Mouse (Mus musculus): Measurements from ENCODE around the gene Ice1.

DNA sequence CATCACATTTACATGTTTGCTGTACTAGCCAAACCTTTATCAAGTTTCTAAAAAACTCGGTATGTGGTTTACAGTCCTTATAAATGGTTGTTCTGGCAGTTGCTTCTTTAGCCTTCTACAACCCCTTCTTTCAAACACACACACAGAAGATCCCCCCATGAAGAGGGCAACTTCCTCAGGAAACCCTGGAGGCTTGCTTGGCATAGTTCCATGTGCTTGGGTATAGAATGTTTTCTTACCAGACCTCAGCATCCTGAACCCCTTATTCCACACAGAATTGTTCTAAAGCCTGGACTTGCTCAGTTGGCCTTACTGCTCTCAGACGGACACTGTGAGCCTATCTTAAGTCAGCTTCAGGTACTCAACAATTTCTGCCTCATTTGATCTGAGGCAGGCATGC, 24.6 kb downstream of the Ice1 start:
- TF ChIP-seq ZC3H11A (IDR thresholded peaks at IDR 0.05; ENCODE audit: borderline replicate concordance, low read depth, low read length) = no peak
- no peak for TF ChIP-seq ZNF384 (IDR thresholded peaks at IDR 0.05; ENCODE audit: low read depth, low read length)
- TF ChIP-seq MAFK (IDR thresholded peaks at IDR 0.05; ENCODE audit: insufficient read depth, low read depth, low read length) = no peak
- no peak for TF ChIP-seq HCFC1 (IDR thresholded peaks at IDR 0.05; ENCODE audit: borderline replicate concordance, insufficient read depth, low read length)
